Mouse (Mus musculus) monocyte, adult 5-6 weeks (primary cell): ENCODE measurements around the gene Xpo5. TPM values are rescaled to one million over a fixed set of nuclear protein-coding genes. Genes with fewer than 3 reads are reported as not detected.

Experiments
- ATAC-seq: fragments of 153-309, 156-312 bp; replicated peaks from 2 replicates; pipeline ENCODE4 v1.8.0; 2017; ENCODE audit warnings: mild to moderate bottlenecking; ENCODE audit not compliant: low TSS enrichment, insufficient number of reproducible peaks, severe bottlenecking, poor library complexity, low FRiP score
- total RNA-seq: library from RNA; stranded (forward); fragments of 200-1000, 200-491, 200-594 nt; gene quantifications from 3 replicates; pipeline ENCODE4 v1.2.3, GENCODE M21; 2017

Gene Xpo5
- total RNA-seq, 1 experiment from 2014 or later, result 21.2 TPM

- peak; percentile 54; the same call in 1 of the 2 replicates for ATAC-seq
Measured at GRCm38 (mm10) chr17:46170538-46170937, 32.0 kb upstream of the Xpo5 start.

- no peak for ATAC-seq
Measured at GRCm38 (mm10) chr17:46182273-46182672, 20.3 kb upstream of the Xpo5 start.

DNA sequence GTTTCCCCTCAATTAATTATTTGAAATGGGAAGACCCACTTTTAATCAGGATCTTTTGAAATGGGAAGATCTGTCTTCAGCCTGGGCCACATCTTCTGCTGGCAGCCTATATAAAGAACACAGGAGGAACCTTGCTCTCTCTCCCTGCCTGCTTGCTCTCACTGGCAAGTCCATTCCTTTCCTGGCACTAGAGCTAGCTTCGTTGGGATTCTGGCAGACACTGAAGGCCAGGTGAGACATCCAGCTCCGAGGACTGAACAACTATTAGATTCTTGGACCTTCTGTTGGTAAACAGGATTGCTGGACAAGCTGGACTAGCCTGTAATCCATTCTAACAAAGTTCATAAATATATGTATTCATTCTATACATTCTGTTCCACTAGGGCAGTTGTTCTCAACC is 13.8 kb upstream of the Xpo5 start:
- ATAC-seq, result no peak

DNA sequence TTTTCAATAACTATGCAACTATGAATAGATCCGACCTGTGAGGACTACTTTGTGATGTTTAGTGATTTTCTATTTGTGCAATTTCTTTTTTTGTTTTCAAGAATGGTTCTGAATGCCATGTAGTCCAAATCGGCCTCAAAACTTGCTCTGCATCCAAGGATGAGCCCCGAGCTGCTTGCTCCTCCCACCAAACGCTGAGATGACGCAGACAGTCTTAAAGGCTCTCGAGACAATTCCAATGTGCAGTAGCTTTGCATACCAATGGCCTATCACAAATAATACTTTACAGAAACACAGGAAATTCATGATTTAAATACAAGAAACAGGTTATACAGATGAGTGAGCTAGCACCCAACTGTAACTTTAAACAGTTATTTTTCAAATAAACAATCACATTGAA is 1.4 kb upstream of the Xpo5 start:
- ATAC-seq, result no peak

GRCm38 (mm10) chr17:46203078-46203477 is 496 bp downstream of the Xpo5 start:
- ATAC-seq, result no peak; the same call in 1 of the 2 replicates

DNA sequence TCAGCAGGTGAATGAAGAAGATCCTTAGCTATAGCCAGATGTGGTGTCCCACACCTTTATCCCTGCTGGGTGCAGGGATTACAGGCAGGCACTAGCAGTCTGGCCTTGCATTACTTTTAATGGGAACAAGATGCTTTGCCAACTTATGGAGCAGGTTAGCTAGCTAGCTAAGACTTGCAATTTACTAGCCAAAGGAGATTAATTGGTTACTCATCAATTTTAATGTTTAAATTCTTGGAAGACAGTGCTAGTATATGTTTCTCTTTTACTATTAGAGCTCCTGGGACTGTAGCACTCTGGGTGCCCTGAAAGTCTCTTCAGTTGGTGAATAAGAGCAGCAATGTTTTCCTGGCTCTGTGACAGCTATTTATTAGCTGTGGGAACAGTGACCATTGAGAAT is 4.1 kb downstream of the Xpo5 start:
- no peak for ATAC-seq

GRCm38 (mm10) chr17:46210550-46210949 is 8.0 kb downstream of the Xpo5 start:
- ATAC-seq, result no peak

GRCm38 (mm10) chr17:46221601-46222000 is 19.0 kb downstream of the Xpo5 start:
- no peak for ATAC-seq

GRCm38 (mm10) chr17:46227576-46227975 is 25.0 kb downstream of the Xpo5 start:
- ATAC-seq, result no peak

DNA sequence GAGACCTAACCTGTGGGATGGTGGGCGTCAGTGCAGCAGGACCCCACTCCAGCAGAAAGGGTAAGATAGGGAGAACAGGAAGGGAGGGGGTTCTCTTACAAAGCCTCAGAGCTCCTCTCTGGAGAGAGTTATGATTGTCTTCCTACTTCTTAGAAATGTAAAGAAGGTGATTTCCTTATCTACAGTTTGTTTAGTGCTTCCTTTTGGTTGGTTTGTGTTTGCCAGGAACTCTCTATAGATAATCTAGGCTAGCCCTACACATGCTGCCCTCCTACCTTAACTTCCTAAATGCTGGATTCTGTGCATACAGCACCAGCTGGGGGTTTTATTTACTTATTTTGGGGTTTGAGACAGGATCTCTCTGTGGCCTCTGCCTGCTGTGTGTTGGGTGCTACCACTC is 33.5 kb downstream of the Xpo5 start:
- ATAC-seq, result no peak

- ATAC-seq, result no peak
Measured at GRCm38 (mm10) chr17:46237079-46237478, 34.5 kb downstream of the Xpo5 start.

GRCm38 (mm10) chr17:46237480-46237879 is 34.9 kb downstream of the Xpo5 start:
- ATAC-seq, result no peak

GRCm38 (mm10) chr17:46239516-46240114 is 37.0 kb downstream of the Xpo5 start:
- ATAC-seq, result no peak

DNA sequence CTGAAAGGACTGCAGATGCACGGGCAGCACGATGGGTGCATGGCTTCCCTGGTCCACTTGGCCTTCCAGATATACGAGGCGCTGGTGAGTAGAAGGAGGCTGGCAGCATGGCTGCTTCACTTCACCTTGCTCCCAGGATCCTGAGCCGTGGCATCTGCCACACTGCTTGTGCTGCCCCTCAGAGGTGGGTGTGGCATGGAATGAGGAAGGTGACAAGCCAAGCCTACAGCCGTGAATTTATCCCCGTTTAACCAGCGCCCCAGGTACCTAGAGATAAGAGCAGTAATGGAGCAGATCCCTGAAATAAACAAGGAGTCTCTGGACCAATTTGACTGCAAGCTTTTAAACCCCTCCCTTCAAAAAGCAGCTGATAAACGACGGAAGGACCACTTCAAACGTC is 38.9 kb downstream of the Xpo5 start:
- no peak for ATAC-seq

GRCm38 (mm10) chr17:46242274-46242673 is 39.7 kb downstream of the Xpo5 start:
- ATAC-seq, result no peak

GRCm38 (mm10) chr17:46242993-46243392 is 40.4 kb downstream of the Xpo5 start:
- ATAC-seq, result no peak

- no peak for ATAC-seq
Measured at GRCm38 (mm10) chr17:46243624-46244023, 41.0 kb downstream of the Xpo5 start.

GRCm38 (mm10) chr17:46244579-46244978 is 42.0 kb downstream of the Xpo5 start:
- no peak for ATAC-seq

DNA sequence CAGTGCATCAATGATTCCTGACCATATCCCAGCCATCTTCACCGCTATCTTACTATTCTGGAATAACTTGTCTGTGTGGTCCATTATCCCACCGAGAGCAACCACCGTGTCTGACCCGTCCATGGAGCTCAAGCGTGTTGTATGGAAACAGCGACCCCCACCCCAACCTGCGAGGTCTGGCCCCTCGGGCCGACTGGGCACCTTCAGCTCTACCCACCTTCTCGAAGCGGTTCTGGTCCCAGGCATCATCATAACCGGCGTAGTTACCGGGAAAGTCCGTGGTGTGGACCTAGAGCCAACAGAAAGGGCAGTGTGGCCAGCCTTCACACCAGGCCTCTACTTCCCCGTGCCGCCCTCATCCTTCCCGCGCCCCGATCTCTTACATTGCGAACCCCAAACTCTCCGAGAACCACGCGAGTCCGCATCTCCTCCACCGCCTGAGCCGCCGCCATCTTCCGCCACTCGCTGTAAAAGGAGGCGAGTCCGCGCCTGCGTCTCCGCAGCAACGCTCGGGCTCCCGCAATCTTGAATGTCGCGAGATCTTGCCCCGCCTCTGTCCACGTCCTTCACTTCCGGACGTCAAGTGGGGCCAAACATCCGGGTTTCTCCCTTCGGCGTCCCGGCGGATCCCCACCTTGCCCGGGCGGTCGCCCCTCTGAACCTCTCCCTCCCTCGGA is 45.1 kb downstream of the Xpo5 start, which contains the start of the genes Polr1c and Yipf3:
Gene Polr1c (minus strand): TSS at position 543 of the 677 bp plus-strand sequence.
Gene Yipf3 (plus strand): TSS at position 569 of the 677 bp plus-strand sequence.
- ATAC-seq, result peak; percentile 91

DNA sequence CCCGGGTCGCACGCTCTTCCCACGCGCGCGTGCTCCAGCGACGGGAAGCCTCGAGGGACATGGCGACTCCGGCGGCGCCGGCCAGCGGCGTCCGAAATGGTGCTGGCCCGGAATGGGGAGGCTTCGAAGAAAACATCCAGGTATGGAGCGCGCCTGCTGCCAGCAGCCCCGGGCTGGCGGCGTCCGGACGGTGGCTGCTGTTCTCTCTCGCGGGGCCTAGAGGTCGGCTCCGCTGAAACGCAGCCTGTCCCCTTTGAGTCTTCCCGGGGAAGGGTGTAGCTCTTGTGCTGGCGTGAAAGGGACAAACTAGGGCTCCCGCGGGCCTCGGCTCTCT is 45.6 kb downstream of the Xpo5 start:
- ATAC-seq, result no peak
